Mouse (Mus musculus): ENCODE results near the gene Lrrc57. TPM values are rescaled to one million over a fixed set of nuclear protein-coding genes. Genes with fewer than 3 reads are reported as not detected.

Lrrc57 gene
- polyA plus RNA-seq, 2 experiments = 7.5 to 8.6 TPM

DNA sequence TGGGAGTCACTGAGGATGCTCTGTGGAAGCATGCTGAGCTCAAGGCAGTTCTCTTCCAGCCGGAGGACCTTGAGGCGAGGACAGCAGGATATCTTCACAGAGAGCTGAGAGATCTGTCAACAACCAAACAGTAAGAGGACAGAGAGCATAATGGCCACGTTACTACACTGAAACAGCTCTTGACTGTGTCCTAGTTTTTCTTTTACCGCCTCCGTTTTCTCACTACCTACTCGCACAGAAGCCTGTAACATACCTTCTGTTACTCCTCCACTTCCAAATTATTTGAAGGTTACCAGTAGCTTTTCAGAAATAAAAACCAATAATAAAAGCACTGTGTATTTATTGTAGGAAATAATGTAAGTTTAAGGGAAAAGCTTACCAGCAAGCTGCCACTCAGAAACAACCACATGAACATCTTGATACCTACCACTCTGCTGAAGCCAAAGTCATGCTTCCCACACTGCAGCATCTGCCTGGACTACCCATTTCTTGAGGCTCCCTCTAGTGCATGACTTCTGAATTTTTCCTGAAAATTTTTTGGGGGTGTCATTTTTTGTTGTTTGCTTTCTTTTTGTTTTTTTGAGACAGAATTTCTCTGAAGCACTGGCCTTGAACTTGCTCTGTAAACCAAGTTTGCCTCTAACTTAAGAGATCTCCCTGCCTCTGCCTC is 3.2 kb downstream of the Lrrc57 start:
- DNase-seq (ENCODE audit: low read depth in 3 of 3, low spot score in 3 of 3) (no peak), ATAC-seq (ENCODE audit: insufficient read depth) (no peak)
- peaks cover 8 to 11% of the 10 kb centered on the region in 2 experiments for H3K4me1 ChIP-seq (replicated peaks; ENCODE audit: control insufficient read depth in 2 of 2, insufficient read depth in 2 of 2, low read length in 1 of 2)
- no peaks in the 10 kb centered on the region; the same call in none of the 2 replicates for H3K36me3 ChIP-seq (replicated peaks; ENCODE audit: control insufficient read depth, insufficient read depth, low read depth)
- H3K9me3 ChIP-seq (ENCODE audit: control insufficient read depth, low read length) = no peaks in the 10 kb centered on the region
- 85% methylated on average over 6 of the region's 6 CpGs for WGBS (ENCODE audit: insufficient replicate concordance)
- H3K4me3 ChIP-seq (ENCODE audit: insufficient read depth in 1 of 2, low read depth in 2 of 2, low read length in 2 of 2) = no peak overlapping the region
- H3K4me2 ChIP-seq (ENCODE audit: low read depth) = no peak overlapping the region
- TF ChIP-seq EP300 (IDR thresholded peaks at IDR 0.05; ENCODE audit: low read depth) (no peak), CTCF (IDR thresholded peaks at IDR 0.05; ENCODE audit: low read depth) (peak; percentile 40)
- no peaks in the 10 kb centered on the region for H3K27me3 ChIP-seq (ENCODE audit: control insufficient read depth, insufficient read depth, low read length)
- H3K27ac ChIP-seq = no peak overlapping the region
- no peak overlapping the region for H3K9ac ChIP-seq (replicated peaks)

- ATAC-seq (ENCODE audit: insufficient read depth) (no peak), DNase-seq (ENCODE audit: low read depth in 3 of 3, low spot score in 3 of 3) (no peak)
- H3K36me3 ChIP-seq (replicated peaks; ENCODE audit: control insufficient read depth, insufficient read depth, low read depth) = peaks cover 44% of the 10 kb centered on the region
- H3K4me3 ChIP-seq (ENCODE audit: insufficient read depth in 1 of 2, low read depth in 2 of 2, low read length in 2 of 2) = no peak overlapping the region
- H3K4me1 ChIP-seq (replicated peaks; ENCODE audit: control insufficient read depth in 2 of 2, insufficient read depth in 2 of 2, low read length in 1 of 2) = no peaks in the 10 kb centered on the region
- TF ChIP-seq CTCF (IDR thresholded peaks at IDR 0.05; ENCODE audit: low read depth) = no peak
- TF ChIP-seq EP300 (IDR thresholded peaks at IDR 0.05; ENCODE audit: low read depth) = no peak
- WGBS (ENCODE audit: insufficient replicate concordance) = 74% methylated on average over 4 of the region's 4 CpGs
- H3K9me3 ChIP-seq (ENCODE audit: control insufficient read depth, low read length) = no peaks in the 10 kb centered on the region
- no peak overlapping the region for H3K4me2 ChIP-seq (ENCODE audit: low read depth)
- H3K27me3 ChIP-seq (ENCODE audit: control insufficient read depth, insufficient read depth, low read length) = no peaks in the 10 kb centered on the region
- H3K27ac ChIP-seq = no peak overlapping the region
- H3K9ac ChIP-seq (replicated peaks) = no peak overlapping the region
Measured at GRCm38 (mm10) chr2:120599506-120599905, 9.8 kb downstream of the Lrrc57 start.

DNA sequence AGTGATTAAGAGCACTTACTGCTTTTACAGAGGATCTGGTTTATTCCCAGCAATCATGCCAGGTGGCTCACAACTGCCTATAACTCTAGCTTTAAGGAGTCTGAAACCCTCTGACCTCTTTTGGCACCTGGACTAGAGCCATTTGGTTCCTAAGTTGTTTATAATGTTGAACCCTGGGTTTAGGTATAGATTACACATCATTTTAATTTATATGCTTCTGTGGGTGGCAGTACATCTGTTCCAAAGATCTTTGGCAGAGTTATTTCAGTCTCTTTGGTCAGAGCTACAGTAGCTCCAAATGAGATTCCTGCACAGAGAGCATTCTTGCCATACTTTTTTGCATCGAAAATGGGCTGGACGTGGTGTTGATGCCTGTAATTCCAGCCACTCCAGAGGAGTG is 11.6 kb downstream of the Lrrc57 start:
- 72% methylated on average over 2 of the region's 2 CpGs for WGBS (ENCODE audit: insufficient replicate concordance)
- no peak overlapping the region for H3K4me2 ChIP-seq (ENCODE audit: low read depth)
- H3K36me3 ChIP-seq (replicated peaks; ENCODE audit: control insufficient read depth, insufficient read depth, low read depth) = peaks cover 44% of the 10 kb centered on the region

DNA sequence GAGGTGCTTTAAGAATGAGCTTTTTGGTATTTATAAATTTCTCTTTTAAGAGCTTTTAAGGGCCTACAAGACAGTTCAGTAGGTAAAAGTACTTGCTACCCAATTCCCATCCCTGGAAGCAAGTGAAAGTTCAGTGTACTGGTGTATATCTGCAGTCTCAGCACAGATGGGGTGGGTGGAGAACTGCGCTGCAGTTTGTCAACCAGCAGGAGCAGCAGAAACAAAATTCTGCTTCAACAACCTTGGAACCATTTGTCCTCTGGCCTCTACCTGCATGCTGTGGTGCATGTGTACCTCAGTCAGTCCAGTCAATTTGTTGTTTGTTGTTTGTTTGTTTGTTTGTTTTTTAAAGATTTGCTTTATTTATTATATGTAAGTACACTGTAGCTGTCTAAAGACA is 17.1 kb downstream of the Lrrc57 start:
- Histone ChIP-seq H3K9me3 (ENCODE audit: control insufficient read depth, low read length) (no peaks in the 10 kb centered on the region), H3K36me3 (replicated peaks; ENCODE audit: control insufficient read depth, insufficient read depth, low read depth) (peaks cover 21% of the 10 kb centered on the region), H3K27me3 (ENCODE audit: control insufficient read depth, insufficient read depth, low read length) (no peaks in the 10 kb centered on the region), H3K4me2 (ENCODE audit: low read depth) (no peak overlapping the region), H3K4me3 (ENCODE audit: insufficient read depth in 1 of 2, low read depth in 2 of 2, low read length in 2 of 2) (no peak overlapping the region), H3K9ac (replicated peaks) (no peak overlapping the region), H3K27ac (no peak overlapping the region), H3K4me1 (replicated peaks; ENCODE audit: control insufficient read depth in 2 of 2, insufficient read depth in 2 of 2, low read length in 1 of 2) (no peaks in the 10 kb centered on the region)
- ATAC-seq (ENCODE audit: insufficient read depth) = no peak
- TF ChIP-seq EP300 (IDR thresholded peaks at IDR 0.05; ENCODE audit: low read depth) (no peak), CTCF (IDR thresholded peaks at IDR 0.05; ENCODE audit: low read depth) (no peak)
- no peak for DNase-seq (ENCODE audit: low read depth in 3 of 3, low spot score in 3 of 3)
- 97% methylated on average over 1 of the region's 1 CpGs for whole genome bisulfite sequencing (ENCODE audit: insufficient replicate concordance)

More for the DNA sequence above, 11.6 kb downstream of the Lrrc57 start:
- H3K27me3 ChIP-seq (ENCODE audit: control insufficient read depth, insufficient read depth, low read length) = no peaks in the 10 kb centered on the region
- H3K4me1 ChIP-seq (replicated peaks; ENCODE audit: control insufficient read depth in 2 of 2, insufficient read depth in 2 of 2, low read length in 1 of 2) = no peaks in the 10 kb centered on the region
- no peak overlapping the region for H3K4me3 ChIP-seq (ENCODE audit: insufficient read depth in 1 of 2, low read depth in 2 of 2, low read length in 2 of 2)
- H3K9me3 ChIP-seq (ENCODE audit: control insufficient read depth, low read length) = no peaks in the 10 kb centered on the region
- TF ChIP-seq CTCF (IDR thresholded peaks at IDR 0.05; ENCODE audit: low read depth) (no peak), EP300 (IDR thresholded peaks at IDR 0.05; ENCODE audit: low read depth) (no peak)
- H3K27ac ChIP-seq = no peak overlapping the region
- no peak for ATAC-seq (ENCODE audit: insufficient read depth)
- no peak overlapping the region for H3K9ac ChIP-seq (replicated peaks)
- no peak for DNase-seq (ENCODE audit: low read depth in 3 of 3, low spot score in 3 of 3)

GRCm38 (mm10) chr2:120589759-120590158 is 19.6 kb downstream of the Lrrc57 start:
- TF ChIP-seq EP300 (IDR thresholded peaks at IDR 0.05; ENCODE audit: low read depth) (no peak), CTCF (IDR thresholded peaks at IDR 0.05; ENCODE audit: low read depth) (no peak)
- H3K9ac ChIP-seq (replicated peaks) = no peak overlapping the region
- H3K27ac ChIP-seq = no peak overlapping the region
- ATAC-seq (ENCODE audit: insufficient read depth) (no peak), DNase-seq (ENCODE audit: low read depth in 3 of 3, low spot score in 3 of 3) (no peak)
- no peaks in the 10 kb centered on the region for H3K4me1 ChIP-seq (replicated peaks; ENCODE audit: control insufficient read depth in 2 of 2, insufficient read depth in 2 of 2, low read length in 1 of 2)
- H3K4me2 ChIP-seq (ENCODE audit: low read depth) = no peak overlapping the region
- no peaks in the 10 kb centered on the region for H3K9me3 ChIP-seq (ENCODE audit: control insufficient read depth, low read length)
- no peak overlapping the region for H3K4me3 ChIP-seq (ENCODE audit: insufficient read depth in 1 of 2, low read depth in 2 of 2, low read length in 2 of 2)
- H3K36me3 ChIP-seq (replicated peaks; ENCODE audit: control insufficient read depth, insufficient read depth, low read depth) = peaks cover 8% of the 10 kb centered on the region
- 79% methylated on average over 5 of the region's 5 CpGs for WGBS (ENCODE audit: insufficient replicate concordance)
- H3K27me3 ChIP-seq (ENCODE audit: control insufficient read depth, insufficient read depth, low read length) = no peaks in the 10 kb centered on the region

Data from liver, embryonic 14.5 days (tissue).